Mouse (Mus musculus): ENCODE data around the gene Rufy2.

Rufy2 gene

GRCm38 (mm10) chr10:62980039-62980954 is at the start of gene Rufy2:
TSS of gene Rufy2 (plus strand) at chr10:62980223.
- DNase-seq (ENCODE audit: low spot score in 2 of 2) = peak; percentile 73 to 81

- DNase-seq (ENCODE audit: low spot score in 2 of 2) = no peak
Observed at GRCm38 (mm10) chr10:62932381-62932780, 47.6 kb upstream of the Rufy2 start.

- peak in 1 of 2 experiments; percentile 19 for DNase-seq (ENCODE audit: low spot score in 2 of 2)
Observed at GRCm38 (mm10) chr10:62944975-62945580, 34.9 kb upstream of the Rufy2 start.

- DNase-seq (ENCODE audit: low spot score in 2 of 2) = peak; percentile 48 to 61
Observed at GRCm38 (mm10) chr10:62946738-62947471, 33.1 kb upstream of the Rufy2 start, which contains the start of gene Dna2. TSS of gene Dna2 (plus strand) at chr10:62947026.

GRCm38 (mm10) chr10:62948551-62948950 is 31.5 kb upstream of the Rufy2 start:
- peak; percentile 14 to 45 for DNase-seq (ENCODE audit: low spot score in 2 of 2)

- DNase-seq (ENCODE audit: low spot score in 2 of 2) = no peak
Observed at GRCm38 (mm10) chr10:62963956-62964355, 16.1 kb upstream of the Rufy2 start.

GRCm38 (mm10) chr10:62965796-62966195 is 14.2 kb upstream of the Rufy2 start:
- DNase-seq (ENCODE audit: low spot score in 2 of 2) = no peak

GRCm38 (mm10) chr10:62966291-62966690 is 13.7 kb upstream of the Rufy2 start:
- DNase-seq (ENCODE audit: low spot score in 2 of 2) = no peak

GRCm38 (mm10) chr10:62971821-62972220 is 8.2 kb upstream of the Rufy2 start:
- DNase-seq (ENCODE audit: low spot score in 2 of 2) = peak; percentile 56 to 60

- no peak for DNase-seq (ENCODE audit: low spot score in 2 of 2)
Observed at GRCm38 (mm10) chr10:62979667-62980038, 370 bp upstream of the Rufy2 start.

- DNase-seq (ENCODE audit: low spot score in 2 of 2) = peak; percentile 29 to 33
Observed at GRCm38 (mm10) chr10:62984072-62984471, 4.0 kb downstream of the Rufy2 start.

GRCm38 (mm10) chr10:62984495-62984894 is 4.5 kb downstream of the Rufy2 start:
- no peak for DNase-seq (ENCODE audit: low spot score in 2 of 2)

GRCm38 (mm10) chr10:62987341-62987740 is 7.3 kb downstream of the Rufy2 start:
- no peak for DNase-seq (ENCODE audit: low spot score in 2 of 2)

- no peak for DNase-seq (ENCODE audit: low spot score in 2 of 2)
Observed at GRCm38 (mm10) chr10:62990636-62991035, 10.6 kb downstream of the Rufy2 start.

- DNase-seq (ENCODE audit: low spot score in 2 of 2) = no peak
Observed at GRCm38 (mm10) chr10:62993991-62994390, 14.0 kb downstream of the Rufy2 start.

- DNase-seq (ENCODE audit: low spot score in 2 of 2) = peak; percentile 21 to 33
Observed at GRCm38 (mm10) chr10:63000584-63000983, 20.6 kb downstream of the Rufy2 start.

GRCm38 (mm10) chr10:63003252-63003651 is 23.2 kb downstream of the Rufy2 start:
- DNase-seq (ENCODE audit: low spot score in 2 of 2) = no peak

GRCm38 (mm10) chr10:63004556-63004955 is 24.5 kb downstream of the Rufy2 start:
- no peak for DNase-seq (ENCODE audit: low spot score in 2 of 2)

GRCm38 (mm10) chr10:63008193-63008592 is 28.2 kb downstream of the Rufy2 start:
- DNase-seq (ENCODE audit: low spot score in 2 of 2) = no peak

- DNase-seq (ENCODE audit: low spot score in 2 of 2) = no peak
Observed at GRCm38 (mm10) chr10:63010268-63010667, 30.2 kb downstream of the Rufy2 start.

GRCm38 (mm10) chr10:63011556-63011955 is 31.5 kb downstream of the Rufy2 start:
- no peak for DNase-seq (ENCODE audit: low spot score in 2 of 2)

- DNase-seq (ENCODE audit: low spot score in 2 of 2) = no peak
Observed at GRCm38 (mm10) chr10:63013476-63013875, 33.5 kb downstream of the Rufy2 start.
